Mouse (Mus musculus) megakaryocyte, embryonic 14.5 days (primary cell): ENCODE results near the gene Cartpt. TPM values are rescaled to one million over a fixed set of nuclear protein-coding genes. Genes with fewer than 3 reads are reported as not detected.

Experiments
- H3K27me3 ChIP-seq: replicated peaks from 2 replicates; pipeline ENCODE3; 2012; ENCODE audit warnings: inconsistent platforms
- H3K36me3 ChIP-seq: replicated peaks from 2 replicates; pipeline ENCODE3; 2012; ENCODE audit warnings: low read length, inconsistent platforms, mixed read lengths
- H3K4me1 ChIP-seq: 2 replicates; pipeline ENCODE4 v1.6.1; 2012; ENCODE audit warnings: inconsistent platforms
- H3K4me3 ChIP-seq: replicated peaks from 2 replicates; pipeline ENCODE3; 2012; ENCODE audit warnings: moderate library complexity, mild to moderate bottlenecking, inconsistent platforms
- H3K9me3 ChIP-seq: 2 replicates; pipeline ENCODE4 v1.6.1; 2012; ENCODE audit warnings: inconsistent platforms
- FLI1 ChIP-seq: IDR thresholded peaks from 2 replicates; pipeline ENCODE4 v1.6.1; 2012; ENCODE audit warnings: low read length, inconsistent platforms, mixed read lengths
- GATA1 ChIP-seq: IDR thresholded peaks from 3 replicates; pipeline ENCODE4 v1.6.1; 2012; ENCODE audit warnings: mixed read lengths, low read length, inconsistent platforms, borderline replicate concordance
- polyA plus RNA-seq: library from polyadenylated mRNA; stranded (reverse); fragments of >175 nt; gene quantifications from 2 replicates; pipeline ENCODE4 v1.2.3, GENCODE M21; 2012; ENCODE audit warnings: low replicate concordance; ENCODE audit not compliant: insufficient read depth

Cartpt gene
- not detected in 2 replicates for polyA plus RNA-seq

DNA sequence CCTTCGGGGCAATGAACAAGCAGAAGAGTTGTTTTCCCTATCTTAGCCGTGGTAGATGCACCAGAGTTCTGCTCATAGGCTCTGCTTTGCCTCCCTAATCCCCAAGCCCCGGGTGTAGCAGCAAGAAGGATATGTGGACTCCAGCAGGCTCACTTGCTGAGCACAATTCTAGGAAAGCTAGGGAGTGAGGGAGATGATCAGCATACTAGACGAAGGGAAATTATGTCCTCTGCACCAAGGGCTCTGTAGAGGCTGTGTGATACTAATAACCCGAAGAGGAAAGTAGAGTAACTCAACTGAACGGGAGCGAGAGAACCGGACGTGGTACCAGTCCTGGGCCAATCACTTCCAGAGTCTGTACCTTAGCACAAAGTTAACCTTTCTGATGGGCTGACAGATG is at the start of gene Cartpt:
Cartpt (minus strand) TSS at position 127 of the 400 bp plus-strand sequence.
- H3K27me3 ChIP-seq: peaks cover 46% of the 10 kb centered on the region

DNA sequence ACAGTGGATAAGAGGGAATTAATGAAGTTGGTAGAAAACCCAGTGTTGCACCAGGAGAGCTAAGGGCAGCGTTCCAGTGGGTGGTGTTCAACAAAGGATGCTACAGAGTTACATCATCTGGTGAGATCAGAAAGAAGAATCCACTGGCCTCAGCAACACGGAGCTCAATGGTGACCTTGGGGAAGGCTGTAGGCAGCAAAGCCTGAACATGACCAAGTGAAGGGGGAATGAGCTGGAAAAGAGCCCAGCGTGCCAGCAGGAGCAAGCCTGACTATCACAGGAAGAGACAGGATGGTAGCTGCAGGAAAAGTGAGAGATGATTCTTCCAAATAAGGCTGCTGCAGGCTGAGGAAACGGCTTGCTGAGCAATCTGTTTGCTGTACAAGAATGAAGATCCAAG is 46.5 kb upstream of the Cartpt start:
- TF ChIP-seq GATA1: no peak
- no peak for TF ChIP-seq FLI1
- peaks cover 10% of the 10 kb centered on the region; the same call in 1 of the 2 replicates for H3K9me3 ChIP-seq
- peaks cover 18% of the 10 kb centered on the region for H3K4me1 ChIP-seq
- no peaks in the 10 kb centered on the region for H3K27me3 ChIP-seq
- no peak overlapping the region for H3K4me3 ChIP-seq
- peaks cover 56% of the 10 kb centered on the region for H3K36me3 ChIP-seq

More for the DNA sequence above, at the start of gene Cartpt:
- peaks cover 14% of the 10 kb centered on the region for H3K4me1 ChIP-seq
- no peaks in the 10 kb centered on the region for H3K36me3 ChIP-seq
- TF ChIP-seq FLI1 (no peak), GATA1 (no peak)
- no peak within 1 kb of the TSS for H3K4me3 ChIP-seq
- H3K9me3 ChIP-seq: 0 out of 2 replicates have a peak, but pooled peaks cover 18% of the 10 kb centered on the region

DNA sequence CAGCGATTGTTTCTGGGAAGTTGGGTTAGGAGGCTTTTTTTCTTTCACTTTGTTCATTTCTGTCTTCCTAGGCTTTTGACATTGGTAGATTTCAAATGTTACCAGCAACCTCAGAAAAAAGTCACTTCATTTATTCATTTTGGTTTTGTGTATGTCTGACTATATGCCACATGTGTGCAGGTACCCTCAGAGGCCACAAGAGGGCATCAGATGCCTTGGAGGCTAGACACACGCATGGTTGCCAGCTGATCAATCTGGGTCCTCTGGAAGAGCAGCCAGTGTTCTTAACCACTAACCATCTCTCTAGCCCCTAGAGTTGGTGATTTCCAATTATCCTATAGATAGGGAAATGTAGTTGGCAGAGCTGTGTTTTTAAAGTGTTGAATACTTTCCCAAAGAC is 42.6 kb upstream of the Cartpt start:
- no peaks in the 10 kb centered on the region for H3K27me3 ChIP-seq
- peaks cover 24% of the 10 kb centered on the region for H3K36me3 ChIP-seq
- peaks cover 10% of the 10 kb centered on the region; the same call in 1 of the 2 replicates for H3K9me3 ChIP-seq
- TF ChIP-seq GATA1 (no peak), FLI1 (no peak)
- peaks cover 42% of the 10 kb centered on the region for H3K4me1 ChIP-seq
- no peak overlapping the region for H3K4me3 ChIP-seq

DNA sequence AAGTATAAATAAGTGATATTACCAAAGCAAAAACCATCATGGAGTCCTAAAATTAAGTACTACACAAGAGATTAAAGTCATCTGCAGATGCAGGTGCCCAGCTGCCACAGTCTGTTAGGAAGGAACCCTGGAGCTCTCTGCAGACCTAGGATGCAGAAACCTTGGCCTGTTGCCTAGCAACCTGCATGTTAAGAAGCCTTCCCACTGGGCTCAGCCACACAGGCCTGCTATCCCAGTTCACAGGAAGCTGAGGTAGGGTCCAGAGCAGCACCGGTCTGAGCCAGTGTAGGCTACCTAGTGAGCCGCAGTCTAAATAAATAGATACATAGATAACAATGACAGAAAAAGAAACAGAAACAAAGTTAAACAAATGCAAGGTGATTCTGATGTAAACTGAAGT is 39.7 kb upstream of the Cartpt start:
- TF ChIP-seq FLI1 (no peak), GATA1 (no peak)
- H3K36me3 ChIP-seq: peaks cover 11% of the 10 kb centered on the region

DNA sequence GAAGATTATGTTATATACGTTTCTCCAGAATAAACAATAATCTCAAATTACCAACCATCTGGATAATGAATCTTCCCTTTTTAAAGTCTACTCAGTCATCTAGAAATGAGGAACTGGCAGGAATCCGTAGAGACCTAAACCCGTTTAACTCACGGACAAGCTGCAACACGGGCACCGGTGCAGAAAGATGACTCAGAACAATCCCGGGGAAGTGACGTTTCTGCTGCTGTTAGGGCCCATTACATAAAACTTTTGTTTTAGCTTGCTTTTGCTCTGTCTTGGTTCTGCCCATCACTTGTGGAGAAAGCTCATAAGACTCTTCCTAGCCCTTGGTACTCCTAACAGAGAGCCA is 38.4 kb upstream of the Cartpt start:
- peaks cover 45% of the 10 kb centered on the region for H3K4me1 ChIP-seq
- TF ChIP-seq FLI1: no peak
- no peak for TF ChIP-seq GATA1
- H3K27me3 ChIP-seq: no peaks in the 10 kb centered on the region
- peak overlapping the region; percentile 85 for H3K4me3 ChIP-seq
- peaks cover 7% of the 10 kb centered on the region; the same call in 1 of the 2 replicates for H3K9me3 ChIP-seq
- H3K36me3 ChIP-seq: peaks cover 8% of the 10 kb centered on the region

More for the DNA sequence above, 39.7 kb upstream of the Cartpt start:
- H3K4me1 ChIP-seq: peaks cover 40% of the 10 kb centered on the region
- H3K27me3 ChIP-seq: no peaks in the 10 kb centered on the region
- no peak overlapping the region for H3K4me3 ChIP-seq
- H3K9me3 ChIP-seq: peaks cover 10% of the 10 kb centered on the region; the same call in 1 of the 2 replicates

DNA sequence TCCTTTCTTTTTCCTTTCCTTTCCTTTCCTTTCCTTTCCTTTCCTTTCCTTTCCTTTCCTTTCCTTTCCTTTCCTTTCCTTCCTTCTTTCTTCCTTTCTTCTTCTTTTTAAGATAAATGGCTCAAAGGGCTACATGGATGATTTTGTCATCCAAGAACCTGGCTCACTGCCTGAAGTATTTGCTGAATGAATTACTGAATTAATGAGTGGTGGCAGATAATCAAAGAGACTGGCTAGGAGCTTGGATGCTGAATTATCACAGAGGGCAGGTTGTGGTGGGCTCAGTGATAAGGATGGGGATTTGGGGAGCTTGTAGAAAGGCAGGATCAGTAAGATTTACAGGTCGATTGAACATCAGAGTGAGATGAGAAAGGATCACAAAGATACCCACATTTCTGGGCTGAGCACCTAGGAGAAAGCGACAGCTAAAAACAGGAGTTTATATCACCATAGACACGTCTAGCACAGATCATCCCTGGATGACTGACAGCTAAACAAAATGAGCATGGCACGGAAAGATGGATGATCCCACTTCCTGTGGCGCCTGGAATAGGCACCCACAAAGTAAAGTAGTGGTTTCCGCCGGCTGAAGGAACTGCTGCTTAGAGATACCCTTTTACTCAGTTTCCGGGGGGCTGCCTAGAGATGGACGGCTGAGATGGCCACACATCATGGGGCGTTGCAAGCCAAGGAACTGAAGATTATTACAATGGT is 37.9 kb upstream of the Cartpt start:
- Histone ChIP-seq H3K4me3 (peak overlapping the region; percentile 85), H3K4me1 (peaks cover 51% of the 10 kb centered on the region)
- peak; percentile 71 for TF ChIP-seq FLI1
- TF ChIP-seq GATA1: no peak; the same call in 2 of the 3 replicates

DNA sequence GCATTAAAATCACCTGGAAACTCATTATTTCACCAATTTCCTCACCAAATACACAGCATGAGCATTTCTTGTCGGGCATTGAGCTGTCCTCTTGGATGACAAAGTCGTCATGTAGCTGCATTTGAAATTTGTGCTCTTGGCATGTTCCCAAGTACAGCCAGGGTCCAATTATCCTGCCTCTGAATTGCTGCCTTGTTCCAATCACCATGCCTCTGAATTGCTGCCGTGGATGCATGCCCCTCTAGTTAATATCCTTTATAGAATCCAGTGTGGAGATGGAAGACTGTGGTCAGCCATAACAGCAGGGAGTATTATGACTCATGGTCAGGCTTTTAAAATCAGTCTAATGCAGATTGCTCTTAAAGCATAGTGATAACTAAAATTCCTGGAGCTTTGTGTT is 36.9 kb upstream of the Cartpt start:
- TF ChIP-seq GATA1 (no peak), FLI1 (no peak)
- peaks cover 61% of the 10 kb centered on the region for H3K4me1 ChIP-seq
- peaks cover 2% of the 10 kb centered on the region for H3K36me3 ChIP-seq
- H3K9me3 ChIP-seq: no peaks in the 10 kb centered on the region
- H3K4me3 ChIP-seq: no peak overlapping the region
- no peaks in the 10 kb centered on the region for H3K27me3 ChIP-seq

More for the DNA sequence above, 37.9 kb upstream of the Cartpt start:
- peaks cover 5% of the 10 kb centered on the region for H3K36me3 ChIP-seq
- peaks cover 3% of the 10 kb centered on the region; the same call in 1 of the 2 replicates for H3K9me3 ChIP-seq
- no peaks in the 10 kb centered on the region for H3K27me3 ChIP-seq

DNA sequence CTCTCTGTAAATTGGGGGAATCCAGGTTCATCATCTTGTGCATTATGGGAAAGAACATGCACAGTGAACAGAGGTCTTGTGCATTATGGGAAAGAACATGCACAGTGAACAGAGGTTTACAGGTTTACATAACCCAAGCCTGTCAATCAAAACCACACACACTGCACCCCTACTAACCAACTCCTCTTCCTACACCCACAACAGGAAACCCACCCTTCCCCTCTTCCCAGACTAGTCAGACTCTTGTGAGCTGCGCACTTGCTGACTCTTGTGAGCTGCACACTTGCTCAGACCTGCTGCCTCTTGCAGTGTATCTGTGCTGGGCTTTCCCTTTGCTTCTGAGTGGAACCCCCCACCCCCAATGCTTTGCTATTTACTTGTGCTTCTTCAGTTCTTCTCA is 31.5 kb upstream of the Cartpt start:
- H3K36me3 ChIP-seq: no peaks in the 10 kb centered on the region
- TF ChIP-seq FLI1 (no peak), GATA1 (no peak)
- no peak overlapping the region for H3K4me3 ChIP-seq
- H3K9me3 ChIP-seq: peaks cover 28% of the 10 kb centered on the region
- no peaks in the 10 kb centered on the region for H3K27me3 ChIP-seq
- H3K4me1 ChIP-seq: peaks cover 45% of the 10 kb centered on the region

DNA sequence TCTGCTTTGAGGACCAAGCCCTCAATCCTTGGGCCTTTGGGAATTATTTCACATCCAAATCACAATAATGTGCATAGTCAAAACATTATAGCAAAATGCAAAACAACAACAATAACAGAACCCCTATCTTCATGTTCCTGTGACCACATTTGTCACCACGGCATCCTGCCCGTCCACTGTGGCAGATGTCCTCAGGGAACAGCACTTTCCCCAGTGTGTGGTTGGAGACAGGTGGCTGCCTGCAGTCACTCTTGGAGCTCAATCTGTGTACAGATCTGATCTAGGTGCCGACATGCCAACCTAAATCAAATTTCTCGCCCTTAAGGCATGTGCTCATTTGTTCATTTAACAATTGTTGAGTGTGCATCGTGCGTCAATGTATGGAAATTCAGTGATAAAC is 30.6 kb upstream of the Cartpt start:
- peaks cover 2% of the 10 kb centered on the region for H3K27me3 ChIP-seq
- TF ChIP-seq GATA1 (no peak), FLI1 (no peak)
- no peak overlapping the region for H3K4me3 ChIP-seq

DNA sequence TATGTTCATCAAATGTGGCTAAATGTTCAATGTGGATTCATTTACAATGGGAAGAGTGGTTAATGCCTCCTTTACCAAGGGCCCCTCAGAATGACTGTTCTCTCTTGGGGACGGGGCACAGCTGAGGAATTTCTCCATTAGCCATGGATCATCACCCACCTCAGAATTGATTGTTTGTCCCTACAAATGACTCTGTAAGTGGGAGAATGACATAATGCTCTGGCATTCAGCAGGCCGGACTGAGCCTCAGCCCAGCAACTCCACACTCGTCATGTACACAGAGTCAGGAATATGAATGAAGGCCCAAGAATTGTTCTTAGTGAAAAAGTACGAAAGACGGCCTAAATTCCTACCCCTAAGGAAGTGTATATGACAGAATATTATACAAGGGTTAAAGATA is 25.4 kb upstream of the Cartpt start:
- H3K4me3 ChIP-seq: no peak overlapping the region

More for the DNA sequence above, 30.6 kb upstream of the Cartpt start:
- peaks cover 28% of the 10 kb centered on the region for H3K9me3 ChIP-seq
- H3K4me1 ChIP-seq: peaks cover 47% of the 10 kb centered on the region
- H3K36me3 ChIP-seq: no peaks in the 10 kb centered on the region

More for the DNA sequence above, 25.4 kb upstream of the Cartpt start:
- Histone ChIP-seq H3K27me3 (peaks cover 21% of the 10 kb centered on the region), H3K9me3 (peaks cover 24% of the 10 kb centered on the region), H3K36me3 (no peaks in the 10 kb centered on the region), H3K4me1 (peaks cover 17% of the 10 kb centered on the region)
- no peak for TF ChIP-seq GATA1
- TF ChIP-seq FLI1: no peak
